Mouse (Mus musculus) stomach, postnatal 0 days (tissue): ENCODE data around the gene Pros1.

Source experiments
- CTCF ChIP-seq: IDR thresholded peaks from 2 replicates; pipeline ENCODE4 v1.5.1; 2016; ENCODE audit warnings: antibody characterized with exemption, low read depth, mild to moderate bottlenecking, moderate library complexity
- EP300 ChIP-seq: optimal IDR thresholded peaks from 2 replicates; pipeline ENCODE3; 2016; ENCODE audit warnings: antibody characterized with exemption

DNA sequence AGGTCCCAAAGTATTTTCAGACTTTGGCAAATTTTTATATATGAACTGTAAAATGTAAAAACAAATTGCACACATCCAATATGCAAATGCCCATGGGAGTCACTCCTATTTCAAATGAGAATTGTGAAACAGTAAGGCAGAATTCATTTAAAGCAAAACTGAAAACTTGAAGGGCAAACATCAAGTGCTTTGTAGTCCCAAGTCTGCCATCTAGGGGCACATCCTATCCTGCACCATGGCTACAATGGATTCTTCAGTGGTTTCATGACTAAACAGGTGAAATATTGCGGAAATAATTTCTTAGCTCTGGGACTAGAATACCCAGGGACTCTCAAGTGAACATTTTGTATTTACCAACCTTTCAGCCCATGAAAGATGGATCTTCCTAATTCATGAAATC, 3.9 kb downstream of the Pros1 start:
- TF ChIP-seq CTCF (peak; percentile 66), EP300 (no peak)
